Mouse (Mus musculus) brain, adult 2 months (tissue): Measurements from ENCODE around the gene Myo19.
"Not testable (repeated sequence)": the region's sequence is repeated elsewhere in the genome, so short reads cannot be mapped to it uniquely, and the experiment has no call there.

Source experiments
- DNase-seq: peaks from one replicate; pipeline ENCODE4 v3.0.0; 2011; ENCODE audit warnings: low read depth, low spot score

The Myo19 gene

DNA sequence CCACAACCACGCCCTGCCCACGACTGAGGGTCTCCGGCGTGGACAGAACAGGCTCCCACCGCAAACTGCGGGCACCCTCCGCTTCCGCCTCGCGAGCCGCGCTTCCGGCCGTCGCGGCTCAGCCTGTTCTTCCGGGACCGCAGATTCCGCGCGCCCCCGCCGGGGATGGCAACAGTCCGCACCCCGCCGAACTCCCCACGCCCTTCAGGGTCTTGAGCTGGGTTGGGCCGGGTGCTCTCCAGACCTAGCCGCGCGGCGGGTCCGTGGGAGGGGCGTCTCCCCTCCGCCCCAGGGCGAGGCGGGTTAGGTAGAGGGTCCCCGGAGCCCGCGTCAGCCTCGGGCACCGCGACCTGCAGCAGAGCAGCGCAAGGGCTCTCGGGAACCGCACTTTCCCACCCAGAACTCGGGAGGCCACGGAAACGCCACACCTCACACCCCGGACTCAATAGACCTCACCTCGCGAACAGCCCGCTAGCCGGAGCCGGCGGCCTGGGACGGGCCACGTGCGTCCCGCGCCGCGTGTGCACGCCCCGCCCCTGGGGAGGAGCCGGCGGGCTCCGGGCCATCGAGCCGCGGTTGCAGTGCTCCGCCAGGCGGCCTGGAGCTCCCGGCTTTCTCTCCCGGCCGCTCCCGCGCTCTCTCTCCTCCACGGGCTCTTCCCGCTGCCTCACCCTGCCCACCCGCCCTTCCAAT, at the start of gene Myo19, which contains the start of gene Pigw:
Gene Myo19, plus strand, starts transcription at position 377 of the 693 bp plus-strand sequence.
Gene Pigw, minus strand, starts transcription at position 514 of the 693 bp plus-strand sequence.
- peak; percentile 91 for DNase-seq

DNA sequence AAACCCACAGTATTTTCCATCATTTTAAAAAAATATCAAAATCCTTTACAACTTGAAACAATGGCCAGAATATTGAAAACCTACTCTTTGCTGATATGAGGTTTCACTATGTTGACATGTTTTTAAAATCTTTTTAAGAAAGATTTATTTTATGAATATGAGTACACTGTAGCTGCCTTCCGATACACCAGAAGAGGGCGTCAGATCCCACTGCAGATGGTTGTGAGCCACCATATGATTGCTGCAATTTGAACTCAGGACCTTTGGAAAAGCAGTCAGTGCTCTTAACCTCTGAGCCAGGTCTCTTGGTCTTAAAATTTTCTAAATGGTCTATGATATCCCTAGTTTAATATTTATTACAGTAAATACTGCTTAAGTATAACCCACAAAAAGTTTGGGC, 40.6 kb upstream of the Myo19 start:
- no peak for DNase-seq

DNA sequence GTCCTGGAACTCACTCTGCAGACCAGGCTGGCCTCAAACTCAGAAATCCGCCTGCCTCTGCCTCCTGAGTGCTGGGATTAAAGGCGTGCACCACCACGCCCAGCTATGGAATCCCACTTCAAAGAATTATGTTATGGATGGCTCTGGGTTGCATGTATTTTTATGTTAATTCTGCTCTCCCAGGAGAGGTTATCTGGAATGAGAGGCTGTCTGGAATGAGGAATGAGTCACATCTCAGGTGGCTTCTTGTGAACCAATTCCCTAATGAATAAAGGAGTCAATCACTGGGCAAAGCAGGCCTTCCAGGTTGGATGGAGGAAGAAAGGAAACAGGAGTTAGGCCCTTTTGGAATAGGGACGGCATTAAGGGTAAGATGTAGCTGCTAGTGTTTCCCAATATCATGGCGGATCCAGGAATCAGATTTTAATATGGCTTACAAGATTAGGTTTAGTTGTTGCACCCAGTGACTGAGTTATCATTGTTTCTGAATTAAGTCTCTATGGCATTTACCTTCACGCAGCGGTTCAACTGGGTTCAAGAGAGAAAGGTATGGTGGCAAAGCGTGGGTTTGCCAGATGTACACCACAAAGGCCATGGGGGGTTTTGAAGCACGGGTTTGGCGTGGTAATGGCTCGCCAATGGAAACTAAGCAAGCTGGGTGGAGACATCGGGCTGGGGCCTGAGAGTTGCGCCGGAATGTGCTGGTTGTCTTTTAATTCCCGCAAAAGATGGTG, 33.0 kb upstream of the Myo19 start:
- DNase-seq: no peak

DNA sequence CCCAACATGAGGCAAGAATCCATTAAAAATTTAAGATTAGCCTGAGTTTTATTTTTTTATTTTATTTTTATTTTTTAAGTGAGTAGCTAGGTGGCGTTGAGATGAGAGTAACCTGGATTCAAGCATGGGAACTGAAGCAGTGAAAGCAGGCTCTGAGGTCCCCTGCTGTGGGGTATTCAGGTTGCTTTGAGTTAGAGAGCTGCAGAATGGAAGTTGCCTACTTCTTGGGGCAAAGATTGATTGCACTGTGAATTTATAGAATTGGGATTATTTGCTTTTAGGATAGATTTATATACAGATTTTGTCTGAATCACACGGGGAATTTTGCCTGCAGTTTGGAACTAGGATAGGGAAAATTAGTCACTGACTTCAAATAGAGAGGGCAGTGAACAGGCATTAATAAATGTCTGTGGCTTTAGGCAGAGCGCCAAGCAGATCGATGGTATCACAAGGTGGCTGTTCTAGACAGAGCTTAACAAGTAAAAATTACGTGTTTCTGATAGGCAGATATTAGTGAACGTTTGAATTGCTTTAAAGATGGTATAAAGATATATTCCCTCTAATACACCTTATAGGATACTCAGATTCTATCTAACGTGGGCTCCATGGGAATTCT, 32.4 kb upstream of the Myo19 start:
- no peak for DNase-seq

DNA sequence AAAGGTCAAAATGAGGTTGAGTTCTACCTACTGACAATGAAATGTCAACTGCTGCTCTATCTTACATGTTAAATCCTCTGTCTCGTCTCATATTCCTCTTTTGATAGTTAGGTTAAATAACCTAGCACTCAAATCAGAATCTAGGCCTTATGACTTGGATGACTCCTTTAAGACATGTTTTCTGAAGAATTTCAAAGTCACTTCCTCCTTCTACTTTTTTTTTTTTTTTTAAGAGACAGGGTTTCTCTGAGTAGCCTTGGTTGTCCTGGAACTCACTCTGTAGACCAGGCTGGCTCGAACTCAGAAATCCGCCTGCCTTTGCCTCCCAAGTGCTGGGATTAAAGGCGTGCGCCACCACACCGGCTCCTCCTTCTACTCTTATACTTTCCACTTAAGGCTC, 24.7 kb upstream of the Myo19 start:
- no peak for DNase-seq

DNA sequence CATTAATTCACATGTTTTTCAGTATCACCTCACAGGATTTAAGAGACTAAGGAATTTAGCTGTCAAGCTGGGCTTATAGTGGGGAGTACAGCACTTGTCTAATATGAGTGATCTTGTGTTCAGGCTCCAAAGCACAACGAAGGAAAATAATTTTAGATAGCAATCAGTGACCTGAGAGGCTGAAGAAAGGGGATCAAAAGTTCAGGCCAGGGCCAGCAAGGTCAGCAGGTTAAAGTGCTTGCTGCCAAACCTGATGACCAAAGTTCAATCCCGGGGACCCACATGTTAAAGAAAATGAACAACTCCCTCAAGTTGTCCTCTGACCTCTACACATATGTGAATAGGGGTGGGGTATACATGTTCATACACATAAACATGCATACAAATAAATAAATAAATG, 14.7 kb upstream of the Myo19 start:
- no peak for DNase-seq

DNA sequence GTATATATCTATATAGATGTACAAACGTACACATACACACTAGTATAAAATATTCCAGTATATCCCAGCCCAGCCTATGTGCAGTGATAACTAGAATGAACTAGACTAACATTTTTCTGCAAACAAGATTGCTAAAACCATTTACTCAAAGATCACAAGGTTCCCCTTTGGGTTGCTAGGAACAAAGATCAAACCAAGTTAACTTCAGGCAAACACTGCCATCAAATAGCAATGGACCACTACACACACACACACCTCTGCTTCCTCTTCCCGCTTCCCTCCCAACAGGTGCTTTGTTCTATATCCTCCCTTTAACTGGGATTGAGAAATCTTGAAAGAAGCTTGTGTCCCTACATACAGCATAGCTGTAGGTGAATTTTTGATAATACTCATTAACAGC, 12.4 kb upstream of the Myo19 start:
- no peak for DNase-seq

DNA sequence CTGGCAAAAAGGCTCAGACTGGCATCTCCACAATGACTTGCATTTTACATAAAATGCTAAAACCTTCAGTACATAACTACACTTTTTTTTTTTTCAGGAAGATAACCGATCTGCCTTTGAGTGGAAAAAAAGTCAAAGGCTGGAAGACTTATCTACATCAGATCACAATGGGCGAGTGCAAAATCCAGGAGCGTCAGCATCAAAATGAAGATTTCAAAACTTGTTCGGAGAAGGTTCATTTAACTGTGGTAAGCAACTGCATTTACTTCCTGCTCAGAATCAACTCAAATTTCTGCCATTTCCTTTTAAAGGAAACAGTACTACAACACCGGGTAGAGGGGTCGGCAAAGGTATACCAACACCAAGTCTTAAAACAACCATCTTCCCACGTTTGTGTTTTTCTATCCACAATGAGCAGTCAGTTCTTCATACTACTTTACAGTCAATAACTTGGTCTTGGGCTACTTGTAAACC, 11.1 kb upstream of the Myo19 start:
- DNase-seq: no peak

DNA sequence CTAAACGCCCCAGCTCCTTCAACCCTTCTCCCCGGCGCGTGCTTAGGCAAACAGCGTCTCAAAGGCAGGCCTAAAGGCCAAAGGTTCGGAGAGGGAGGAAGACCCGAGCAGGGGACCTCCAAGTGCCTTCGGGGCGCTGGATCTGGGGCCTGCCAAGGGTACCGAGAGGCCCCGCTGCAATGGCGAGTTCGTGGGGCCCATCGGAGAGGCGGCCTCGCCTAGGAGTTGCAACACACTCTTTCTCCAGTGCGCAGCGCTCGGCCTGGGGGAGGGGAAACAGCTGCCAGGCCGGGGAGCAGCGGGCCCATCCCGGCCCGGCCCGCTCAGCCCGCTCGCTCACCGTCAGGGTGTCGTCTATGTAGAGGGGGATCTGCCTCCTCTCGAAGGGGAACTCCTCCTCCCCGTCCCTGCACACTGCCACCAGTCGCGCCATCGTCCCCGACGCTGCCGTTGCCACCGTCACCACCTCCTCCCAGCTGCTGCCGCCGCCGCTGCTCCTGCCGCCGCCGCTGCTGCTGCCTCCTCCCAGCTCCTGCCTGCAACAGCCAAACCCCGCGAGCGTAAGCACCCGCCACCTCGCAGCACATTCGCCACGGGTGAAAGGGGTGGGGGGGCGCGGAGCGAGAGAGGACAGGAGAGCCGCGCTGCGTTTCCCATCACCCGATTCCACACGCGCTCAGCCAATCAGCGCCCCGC, 10.3 kb upstream of the Myo19 start:
- peak; percentile 98 for DNase-seq

DNA sequence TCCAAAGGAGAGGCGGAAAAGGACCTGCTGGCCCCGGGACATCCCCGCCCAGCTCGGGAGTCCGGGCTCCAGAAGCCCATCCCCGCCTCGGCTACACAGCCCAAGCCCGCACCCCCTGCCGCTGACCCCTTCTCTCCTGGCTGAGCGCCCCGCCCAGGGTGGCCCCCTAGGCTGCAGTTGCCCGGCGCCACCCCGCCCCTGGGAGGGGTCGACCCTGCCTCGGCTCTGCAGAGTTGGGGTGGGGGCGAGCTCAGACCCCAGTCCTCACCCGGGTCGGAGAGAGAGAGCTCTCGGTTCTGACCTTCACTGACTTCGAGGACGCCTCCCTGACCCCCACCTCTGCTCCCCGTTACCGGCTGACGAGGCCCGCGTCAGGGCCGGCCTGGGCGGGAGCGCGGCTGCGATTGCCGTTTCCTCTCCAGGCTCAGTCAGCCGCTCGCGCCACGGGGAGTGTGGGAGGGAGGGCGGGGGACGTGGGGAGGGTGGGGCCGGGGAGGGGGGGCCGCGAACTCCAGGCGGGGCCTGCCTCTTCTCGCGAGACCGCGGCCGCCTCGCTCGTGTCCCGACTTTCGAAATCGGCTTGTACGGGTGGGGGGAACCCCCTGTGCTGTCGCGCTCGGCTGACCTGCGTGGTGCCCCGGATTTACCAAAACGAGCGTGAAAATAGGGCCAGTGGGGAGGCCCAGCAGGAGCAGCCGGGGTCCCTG, 9.5 kb upstream of the Myo19 start, which contains the start of gene Ggnbp2:
Gene Ggnbp2, minus strand, starts transcription at position 481 of the 707 bp plus-strand sequence.
- peak; percentile 96 for DNase-seq

DNA sequence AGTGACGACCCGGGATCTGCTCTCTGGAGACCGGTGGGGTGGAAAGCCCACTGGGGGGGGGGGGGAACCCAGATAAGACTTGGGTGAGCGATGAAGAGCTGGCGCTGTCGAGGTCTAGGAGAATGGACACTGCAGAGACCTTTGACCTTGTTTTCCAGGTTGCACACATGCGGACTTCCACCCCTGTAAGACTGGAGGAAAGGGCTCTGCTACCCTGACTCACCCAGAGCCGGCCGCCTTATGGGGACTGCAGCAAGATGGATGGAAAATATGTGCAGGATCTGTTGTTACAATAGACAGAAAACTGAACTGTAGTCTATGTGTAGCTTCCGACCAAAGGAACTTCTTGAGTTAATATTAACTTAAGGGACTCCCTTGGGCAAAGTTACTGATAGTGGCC, 8.9 kb upstream of the Myo19 start:
- DNase-seq: peak; percentile 64

DNA sequence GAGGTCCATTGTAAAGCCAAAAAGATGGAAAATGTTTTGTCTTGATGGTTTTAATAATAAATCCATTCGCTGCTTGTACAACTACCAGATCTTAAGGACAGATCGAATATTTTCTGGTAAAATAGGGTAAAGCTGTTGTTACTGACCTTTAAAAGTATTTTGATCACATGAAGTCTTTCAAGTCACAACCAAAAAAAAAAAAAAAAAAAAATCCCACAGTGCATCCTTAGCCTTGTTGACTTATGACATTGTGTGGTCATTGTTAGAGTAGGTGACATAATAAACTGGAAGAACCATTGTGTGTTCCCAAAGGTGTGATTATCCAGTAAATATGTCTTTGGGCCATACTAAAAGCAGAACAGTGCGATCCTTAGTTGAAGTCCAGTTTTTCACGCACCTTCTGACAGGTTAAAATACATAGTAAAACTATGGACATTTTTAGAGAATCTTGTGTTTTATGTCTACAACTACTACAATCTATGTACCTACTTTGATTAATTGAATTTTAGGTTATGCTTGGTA, 8.3 kb upstream of the Myo19 start:
- no peak for DNase-seq

DNA sequence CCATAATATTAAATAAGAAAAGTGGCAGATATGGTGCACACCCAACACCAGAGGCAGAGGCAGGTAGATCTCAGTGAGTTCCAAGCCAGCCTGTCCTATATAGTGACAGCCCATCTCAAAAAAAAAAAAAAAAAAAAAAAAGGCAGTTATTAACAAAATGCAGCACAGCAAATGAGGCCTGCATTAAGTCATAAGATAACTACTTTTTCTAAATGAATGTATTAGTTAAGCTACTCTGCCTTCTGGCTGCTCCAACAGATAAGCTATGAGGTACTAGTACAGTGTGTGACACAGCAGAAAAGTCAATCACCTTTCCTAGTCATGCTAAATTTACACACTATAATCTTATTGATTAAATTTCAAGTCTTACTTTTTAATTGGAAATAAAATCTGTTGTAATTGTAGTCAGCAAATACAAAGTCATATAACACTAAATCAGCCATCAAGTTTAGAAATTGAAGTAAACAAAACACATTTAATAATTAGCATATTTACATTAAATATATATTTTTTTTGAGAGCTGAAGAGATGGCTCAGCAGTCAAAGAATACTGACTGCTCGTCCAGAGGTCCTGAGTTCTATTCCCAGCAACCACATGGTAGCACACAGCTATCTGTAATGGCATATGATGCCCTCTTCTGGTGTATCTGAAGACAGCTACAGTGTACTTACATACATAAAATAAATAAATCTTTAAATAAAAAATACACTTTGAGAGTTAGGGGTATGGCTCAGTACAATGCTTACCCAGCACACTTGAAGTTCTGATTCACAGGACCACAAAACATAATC, 6.7 kb upstream of the Myo19 start:
- DNase-seq: no peak

DNA sequence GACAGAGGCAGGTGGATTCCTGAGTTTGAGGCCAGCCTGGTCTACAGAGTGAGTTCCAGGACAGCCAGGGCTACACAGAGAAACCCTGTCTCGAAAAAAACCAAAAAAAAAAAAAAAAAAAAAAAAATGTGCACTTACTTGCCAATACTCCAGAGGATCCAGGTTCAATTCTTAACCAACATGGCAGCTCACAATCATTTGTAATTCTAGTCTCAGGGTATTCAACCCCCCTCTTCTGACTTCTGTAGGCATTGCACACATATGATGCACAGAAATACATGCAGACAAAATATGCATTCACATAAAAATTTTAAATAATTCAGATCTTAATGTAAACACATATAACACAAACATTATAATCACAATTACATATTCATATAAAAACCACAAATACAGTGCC, 3.9 kb upstream of the Myo19 start:
- DNase-seq: not testable (repeated sequence)

DNA sequence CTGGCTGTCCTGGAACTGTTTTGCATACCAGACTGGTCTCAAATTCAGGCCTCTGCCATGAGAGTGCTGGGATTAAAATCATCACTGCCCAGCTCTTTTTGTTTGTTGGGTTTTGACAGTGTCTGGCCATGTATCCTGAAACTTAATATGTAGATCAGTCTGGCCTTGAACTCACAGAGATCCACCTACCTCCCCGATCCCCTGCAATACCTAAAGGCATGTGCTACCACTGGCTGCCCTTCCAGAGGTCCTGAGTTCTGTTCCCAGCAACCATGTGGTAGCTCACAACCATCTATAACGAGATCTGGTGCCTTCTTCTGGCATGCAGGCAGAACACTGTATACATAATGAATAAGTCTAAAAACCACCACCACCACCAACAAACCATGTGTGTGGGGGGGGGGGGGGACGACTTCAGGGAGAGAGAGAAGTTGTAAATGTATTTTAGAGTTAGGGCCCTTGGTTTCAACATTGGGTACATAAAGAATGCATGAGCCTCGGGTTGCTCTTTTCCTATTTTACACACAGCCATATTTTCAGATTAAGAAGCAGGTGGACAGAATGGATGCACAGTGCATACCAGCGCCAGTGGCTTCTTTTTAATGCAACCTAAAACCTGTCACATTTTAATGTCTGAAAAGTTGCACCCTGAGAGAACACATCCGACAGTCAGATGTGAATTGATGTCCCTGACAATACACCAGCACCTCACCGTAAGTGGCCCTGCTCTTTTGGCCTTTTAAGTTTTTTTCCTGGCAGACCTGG, 759 bp upstream of the Myo19 start:
- DNase-seq: no peak

DNA sequence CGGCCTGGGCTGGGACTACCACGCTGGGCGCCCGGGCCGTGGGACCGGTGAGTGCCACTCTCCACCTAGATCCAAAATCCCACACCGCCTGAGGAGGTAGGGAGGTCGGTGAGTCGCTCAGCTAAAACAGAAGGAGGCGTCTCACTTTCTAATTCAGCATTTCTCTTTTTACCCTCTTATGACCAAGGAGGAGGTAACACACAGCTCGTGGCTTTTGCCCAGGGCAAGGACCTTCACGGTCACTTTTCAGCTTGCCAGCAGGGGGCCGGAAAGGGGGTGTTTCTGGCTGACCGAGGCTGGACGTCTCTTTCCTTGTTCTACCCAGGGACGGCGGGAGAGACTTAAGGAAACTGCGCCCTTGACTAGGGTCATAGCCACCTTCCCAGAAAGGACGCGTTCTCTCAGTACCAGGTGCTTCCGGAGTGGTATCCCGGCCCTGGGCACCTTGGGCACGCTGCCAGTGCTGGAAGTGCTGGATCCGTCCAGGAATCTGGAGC, 565 bp downstream of the Myo19 start:
- peak; percentile 29 for DNase-seq

DNA sequence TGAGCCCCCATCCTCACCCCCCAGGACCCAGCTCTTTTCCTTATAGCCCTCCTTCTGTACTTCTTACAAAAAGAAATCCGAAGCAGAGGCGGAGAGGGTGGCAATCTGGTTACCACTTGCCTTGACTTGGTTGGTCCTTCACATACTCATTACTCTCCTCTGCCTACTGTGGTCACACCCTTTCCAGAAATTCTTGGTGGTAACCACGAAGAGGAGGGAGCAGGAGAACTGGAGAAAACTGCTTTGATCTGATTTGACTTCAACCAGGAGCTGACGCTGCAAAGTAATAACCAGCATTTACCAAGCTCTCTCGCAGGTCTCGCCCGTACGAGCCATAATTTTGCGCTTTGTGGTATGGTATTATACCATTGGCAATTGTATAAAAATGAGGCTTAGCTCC, 1.0 kb downstream of the Myo19 start:
- DNase-seq: no peak

DNA sequence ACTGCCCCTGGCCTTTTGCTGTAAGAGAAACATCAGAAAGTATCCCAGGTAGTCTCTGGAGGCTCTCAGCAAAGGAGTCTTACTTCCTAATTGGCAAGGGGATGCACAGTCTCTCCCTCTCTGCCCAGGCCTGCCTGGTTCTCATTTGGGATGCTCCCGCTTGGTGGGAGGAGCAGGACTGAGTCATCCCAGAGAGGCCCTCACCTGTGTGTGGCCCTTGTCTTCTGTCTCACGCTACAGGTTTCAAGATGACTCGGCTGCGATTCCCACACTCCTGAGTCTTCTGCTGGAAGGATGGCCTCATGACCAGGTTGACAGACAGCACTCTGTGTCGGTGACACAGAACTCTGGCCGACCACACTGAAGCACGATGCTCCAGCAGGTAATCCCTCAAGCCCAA, 2.4 kb downstream of the Myo19 start:
- DNase-seq: no peak

DNA sequence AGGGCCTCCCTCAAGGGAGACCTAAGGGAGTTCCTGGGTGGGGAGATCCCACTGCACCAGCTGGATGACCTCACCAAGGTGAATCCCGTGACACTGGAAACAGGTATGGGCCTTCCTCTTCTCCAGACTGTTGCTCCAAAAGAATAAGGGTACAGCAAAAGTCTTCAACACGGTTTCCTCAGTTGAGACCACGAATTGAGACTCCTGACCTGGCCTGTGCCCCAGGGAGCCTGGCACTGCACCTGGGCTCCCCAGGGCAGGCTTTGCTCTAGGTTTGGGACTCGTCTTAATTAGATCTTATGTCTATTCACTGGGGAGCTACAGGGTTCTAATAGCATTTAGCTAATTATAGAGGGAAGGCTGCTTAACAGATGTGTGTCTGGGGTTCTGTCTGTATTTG, 5.3 kb downstream of the Myo19 start:
- DNase-seq: no peak
